Mouse (Mus musculus) urinary bladder, postnatal 10 days (tissue): ENCODE data around the gene Crabp2.
"Not testable (repeated sequence)": the region's sequence is repeated elsewhere in the genome, so short reads cannot be mapped to it uniquely, and the experiment has no call there.

Source experiments
- DNase-seq: peaks from one replicate; pipeline ENCODE4 v3.0.0; 2022; ENCODE audit warnings: low spot score

Gene Crabp2

DNA sequence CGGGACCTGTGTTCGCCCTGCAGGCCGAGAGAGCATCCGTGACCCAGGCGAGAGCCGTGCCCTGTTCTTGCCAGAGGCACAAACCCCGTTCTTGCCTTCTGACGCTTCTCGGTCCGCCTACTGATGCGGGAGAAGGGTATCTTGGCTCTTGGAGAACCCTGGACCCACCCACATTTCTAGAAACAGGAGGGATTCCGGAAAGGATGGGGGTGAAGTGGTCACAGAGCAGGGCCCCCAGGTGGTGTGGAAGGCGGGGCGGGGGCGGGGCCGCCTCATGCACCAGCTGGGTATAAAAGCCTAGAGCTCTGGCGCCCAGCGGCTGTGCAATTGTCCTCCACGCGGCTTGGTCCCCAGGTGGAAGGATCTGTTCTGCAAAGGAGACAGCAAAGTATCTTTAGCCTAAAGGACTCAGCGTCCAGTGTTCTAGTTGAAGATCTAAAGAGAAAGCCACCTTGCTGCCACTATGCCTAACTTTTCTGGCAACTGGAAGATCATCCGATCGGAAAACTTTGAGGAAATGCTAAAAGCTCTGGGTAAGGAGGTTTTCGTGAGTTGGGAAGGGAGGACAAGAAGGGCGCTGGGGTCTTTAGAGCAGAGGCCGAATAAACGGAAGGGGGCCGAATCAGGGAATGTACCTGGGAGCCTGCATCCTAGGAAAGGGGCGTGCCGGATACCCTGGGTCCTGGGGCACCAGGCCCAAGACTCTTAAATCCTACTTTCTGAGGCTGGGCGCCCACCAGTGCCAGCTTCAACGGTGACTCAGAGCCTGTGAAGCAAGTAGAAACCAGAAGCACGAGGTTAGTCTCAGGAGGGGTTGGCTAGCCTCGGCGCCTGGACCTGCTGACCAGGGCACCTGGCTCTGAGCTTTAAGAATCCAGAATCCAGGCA lies at the start of gene Crabp2:
Crabp2 (plus strand) TSS at position 289 of the 888 bp plus-strand sequence.
- DNase-seq: no peak

DNA sequence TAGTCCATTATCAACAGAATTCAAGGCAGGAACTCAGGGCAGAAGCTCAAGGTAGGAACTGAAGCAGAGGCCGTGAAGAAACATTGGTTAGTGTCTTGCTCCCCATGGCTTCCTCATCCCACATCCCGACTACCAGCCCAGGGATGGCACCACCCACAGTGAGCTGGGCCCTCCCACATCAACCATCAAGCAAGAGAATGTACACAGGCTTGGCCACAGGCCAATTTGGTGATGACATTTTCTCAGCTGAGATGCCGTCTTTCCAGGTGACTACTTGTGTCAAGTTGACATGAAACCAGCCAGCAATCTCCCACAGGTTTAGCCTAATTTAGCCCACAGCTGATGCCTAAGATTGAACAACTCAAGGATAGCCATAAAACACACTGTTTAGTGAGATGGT lies 49.2 kb upstream of the Crabp2 start:
- no peak for DNase-seq

DNA sequence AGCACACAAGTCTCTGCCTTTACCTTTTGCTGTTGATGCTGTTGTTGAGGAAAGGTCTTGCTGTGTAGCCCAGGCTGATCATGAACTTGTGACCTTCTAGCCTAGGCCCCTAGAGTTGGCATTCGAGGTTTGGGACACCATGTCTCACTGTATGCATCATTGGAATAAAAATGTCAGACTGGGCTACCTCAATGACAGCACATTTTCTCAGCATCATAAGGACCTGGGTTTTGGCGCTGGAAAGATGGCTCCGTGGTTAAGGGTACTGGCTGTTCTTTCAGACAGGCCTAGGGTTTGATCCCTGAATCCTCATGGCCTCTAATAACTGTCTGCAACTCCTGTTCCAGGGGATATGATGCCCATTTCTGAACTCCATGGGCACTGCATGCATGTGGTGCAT lies 48.7 kb upstream of the Crabp2 start:
- no peak for DNase-seq

GRCm38 (mm10) chr3:87901036-87901624 lies 47.3 kb upstream of the Crabp2 start:
- no peak for DNase-seq

- not testable (repeated sequence) for DNase-seq
Observed at GRCm38 (mm10) chr3:87901959-87902358, 46.5 kb upstream of the Crabp2 start.

DNA sequence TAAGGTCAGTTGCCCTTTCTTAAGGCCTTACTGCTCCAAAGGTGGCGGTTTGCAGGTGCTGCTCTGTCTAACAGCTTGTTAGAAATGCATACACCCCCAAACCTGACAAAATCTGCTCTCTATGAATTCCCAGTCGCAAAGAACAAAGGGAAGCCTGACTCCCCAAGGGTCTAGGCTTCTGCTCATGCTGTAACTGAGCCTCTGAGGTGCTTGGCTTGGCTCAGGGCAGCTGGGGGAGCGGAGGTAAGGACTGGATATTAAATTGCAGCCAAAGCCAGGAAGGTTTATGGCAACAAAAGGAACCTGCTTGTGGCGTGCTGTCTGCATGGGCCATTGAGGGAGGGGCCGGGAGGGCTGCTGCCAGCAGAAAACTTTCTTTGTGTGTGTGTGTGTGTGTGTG lies 44.6 kb upstream of the Crabp2 start:
- no peak for DNase-seq

- peak; percentile 79 for DNase-seq
Observed at GRCm38 (mm10) chr3:87905880-87906485, 42.5 kb upstream of the Crabp2 start, which contains the start of gene Hdgf. Gene Hdgf, plus strand, starts transcription at chr3:87906321.

GRCm38 (mm10) chr3:87906601-87906980 lies 41.9 kb upstream of the Crabp2 start:
- DNase-seq: no peak

GRCm38 (mm10) chr3:87906981-87907857 lies 41.2 kb upstream of the Crabp2 start:
- no peak for DNase-seq

- no peak for DNase-seq
Observed at GRCm38 (mm10) chr3:87907906-87908305, 40.6 kb upstream of the Crabp2 start.

- DNase-seq: no peak
Observed at GRCm38 (mm10) chr3:87909381-87909780, 39.1 kb upstream of the Crabp2 start.

- DNase-seq: no peak
Observed at GRCm38 (mm10) chr3:87909874-87910273, 38.6 kb upstream of the Crabp2 start.

- peak; percentile 78 for DNase-seq
Observed at GRCm38 (mm10) chr3:87910573-87911141, 37.8 kb upstream of the Crabp2 start.

- no peak for DNase-seq
Observed at GRCm38 (mm10) chr3:87913491-87913890, 35.0 kb upstream of the Crabp2 start.

- DNase-seq: no peak
Observed at GRCm38 (mm10) chr3:87913891-87914290, 34.6 kb upstream of the Crabp2 start.

DNA sequence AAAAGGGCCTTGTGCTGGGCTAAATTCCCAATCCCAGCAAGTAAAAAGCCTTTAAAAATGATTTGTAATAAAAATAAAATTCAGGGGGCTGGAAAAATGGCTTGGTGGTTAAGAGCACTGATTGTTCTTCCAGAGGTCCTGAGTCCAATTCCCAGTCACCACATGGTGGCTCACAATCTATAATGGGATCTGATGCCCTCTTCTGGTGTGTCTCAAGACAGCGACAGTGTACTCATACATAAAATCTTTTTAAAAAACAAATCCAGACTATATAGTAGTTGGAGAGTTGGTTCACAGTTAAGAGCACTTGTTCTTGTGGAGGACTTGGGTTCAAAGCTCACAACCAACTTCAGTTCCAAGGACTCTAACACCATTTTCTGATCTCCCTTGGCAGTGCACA lies 31.5 kb upstream of the Crabp2 start:
- DNase-seq: no peak

DNA sequence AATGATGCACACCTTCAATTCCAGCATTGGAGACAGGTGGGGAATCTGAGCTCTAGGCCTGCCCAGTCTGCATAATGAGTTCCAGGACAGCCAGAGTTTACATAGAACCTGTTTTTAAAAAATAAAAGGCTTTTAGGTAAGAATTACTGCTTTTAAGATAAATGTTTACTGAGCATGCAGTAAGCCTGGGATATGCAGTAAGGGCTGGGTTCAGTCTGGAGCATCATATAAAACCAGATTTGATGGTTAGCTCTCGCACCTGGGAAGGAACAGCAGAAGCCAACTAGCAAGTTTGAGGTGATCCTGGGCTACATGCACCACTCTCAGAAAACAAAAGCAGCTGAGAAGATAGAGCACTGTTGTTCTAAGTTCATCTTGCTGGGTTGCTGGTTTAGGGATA lies 29.9 kb upstream of the Crabp2 start:
- no peak for DNase-seq

GRCm38 (mm10) chr3:87919336-87920108 lies 28.9 kb upstream of the Crabp2 start, which contains the start of gene Mrpl24:
Gene Mrpl24, plus strand, starts transcription at chr3:87919506.
- no peak for DNase-seq

GRCm38 (mm10) chr3:87920270-87920943 lies 28.1 kb upstream of the Crabp2 start:
- DNase-seq: no peak

GRCm38 (mm10) chr3:87924996-87925395 lies 23.5 kb upstream of the Crabp2 start:
- no peak for DNase-seq
